Mouse (Mus musculus): ENCODE data around the gene Pde9a. TPM values are rescaled to one million over a fixed set of nuclear protein-coding genes. Genes with fewer than 3 reads are reported as not detected.

Gene Pde9a
- polyA plus RNA-seq, 1 experiment, result not detected

DNA sequence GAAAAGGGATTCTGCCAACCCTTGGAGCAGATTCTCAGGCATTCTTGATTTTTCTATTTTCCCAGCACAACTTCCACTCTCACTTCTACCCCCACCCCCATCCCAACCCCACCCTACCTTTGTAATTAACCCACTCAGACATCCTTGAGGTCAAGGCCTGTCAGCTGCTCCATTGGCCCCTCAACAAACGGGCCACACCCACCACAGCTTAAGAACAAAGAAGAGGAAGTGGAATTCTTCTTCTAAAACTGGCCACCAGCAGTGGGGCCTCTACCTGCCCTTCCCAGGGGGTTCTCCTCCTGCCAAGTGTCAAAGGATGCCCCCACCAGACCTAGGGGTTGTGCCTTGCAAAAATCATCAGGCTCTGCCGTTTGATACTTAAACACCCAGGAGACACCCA is 37.0 kb downstream of the Pde9a start:
- no peak overlapping the region for H3K4me3 ChIP-seq (replicated peaks)
- no peak for TF ChIP-seq TAL1 (IDR thresholded peaks at IDR 0.05; ENCODE audit: low read length)
- no peak for TF ChIP-seq GATA1 (IDR thresholded peaks at IDR 0.05; ENCODE audit: low read length)
- H3K27me3 ChIP-seq (ENCODE audit: control insufficient read depth), result no peaks in the 10 kb centered on the region
- H3K9me3 ChIP-seq (ENCODE audit: control insufficient read depth, low read length), result no peaks in the 10 kb centered on the region
- H3K36me3 ChIP-seq (ENCODE audit: control insufficient read depth), result no peaks in the 10 kb centered on the region
- H3K4me1 ChIP-seq (ENCODE audit: control insufficient read depth), result no peaks in the 10 kb centered on the region

DNA sequence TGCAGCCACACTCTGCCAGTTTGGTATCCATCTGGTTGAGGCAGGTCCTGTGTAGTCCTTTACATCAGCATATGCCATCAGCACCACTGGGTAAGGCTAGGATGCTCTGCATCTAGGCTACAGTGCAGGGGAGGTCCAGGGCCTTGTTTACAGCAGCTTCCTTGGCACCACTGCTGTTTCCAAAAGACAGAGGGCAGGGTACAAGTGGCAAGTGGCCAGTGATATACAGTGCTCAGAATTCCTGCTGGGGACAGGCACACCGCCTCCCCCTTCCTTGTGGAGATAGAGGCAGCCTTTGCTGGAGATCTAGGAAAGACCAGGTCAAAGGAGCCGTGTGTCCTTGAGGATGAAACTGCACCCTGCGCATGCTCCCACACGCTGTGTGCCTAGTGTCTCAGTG is 38.3 kb downstream of the Pde9a start:
- H3K27me3 ChIP-seq (ENCODE audit: control insufficient read depth), result no peaks in the 10 kb centered on the region

DNA sequence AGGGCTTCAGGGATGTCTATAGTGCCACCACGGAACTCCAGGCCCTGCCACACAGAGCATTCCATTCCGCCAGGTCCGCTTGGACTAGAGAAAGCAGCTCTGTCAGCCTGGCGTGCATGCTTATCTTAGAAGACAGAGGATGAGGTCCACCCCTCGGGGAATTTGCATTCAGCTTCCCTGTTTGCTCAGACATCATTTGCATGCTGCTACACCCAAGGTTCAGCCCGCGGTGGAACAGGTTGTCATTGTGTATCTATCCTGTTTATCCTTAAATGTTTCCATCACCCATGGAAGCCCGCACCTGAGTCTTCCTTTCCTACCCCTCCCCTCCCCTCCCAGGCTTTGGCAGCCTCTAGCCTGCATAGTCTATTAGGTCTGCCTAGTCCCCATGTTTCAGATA is 38.8 kb downstream of the Pde9a start:
- H3K27me3 ChIP-seq (ENCODE audit: control insufficient read depth), result no peaks in the 10 kb centered on the region
- H3K36me3 ChIP-seq (ENCODE audit: control insufficient read depth), result no peaks in the 10 kb centered on the region
- TF ChIP-seq TAL1 (IDR thresholded peaks at IDR 0.05; ENCODE audit: low read length) (no peak), GATA1 (IDR thresholded peaks at IDR 0.05; ENCODE audit: low read length) (no peak)
- no peaks in the 10 kb centered on the region for H3K4me1 ChIP-seq (ENCODE audit: control insufficient read depth)
- H3K4me3 ChIP-seq (replicated peaks), result no peak overlapping the region
- peaks cover 6% of the 10 kb centered on the region for H3K9me3 ChIP-seq (ENCODE audit: control insufficient read depth, low read length)

More for the DNA sequence above, 38.3 kb downstream of the Pde9a start:
- no peaks in the 10 kb centered on the region for H3K36me3 ChIP-seq (ENCODE audit: control insufficient read depth)
- H3K4me1 ChIP-seq (ENCODE audit: control insufficient read depth), result no peaks in the 10 kb centered on the region
- peaks cover 1% of the 10 kb centered on the region for H3K9me3 ChIP-seq (ENCODE audit: control insufficient read depth, low read length)
- no peak overlapping the region for H3K4me3 ChIP-seq (replicated peaks)
- no peak for TF ChIP-seq GATA1 (IDR thresholded peaks at IDR 0.05; ENCODE audit: low read length)
- no peak for TF ChIP-seq TAL1 (IDR thresholded peaks at IDR 0.05; ENCODE audit: low read length)

DNA sequence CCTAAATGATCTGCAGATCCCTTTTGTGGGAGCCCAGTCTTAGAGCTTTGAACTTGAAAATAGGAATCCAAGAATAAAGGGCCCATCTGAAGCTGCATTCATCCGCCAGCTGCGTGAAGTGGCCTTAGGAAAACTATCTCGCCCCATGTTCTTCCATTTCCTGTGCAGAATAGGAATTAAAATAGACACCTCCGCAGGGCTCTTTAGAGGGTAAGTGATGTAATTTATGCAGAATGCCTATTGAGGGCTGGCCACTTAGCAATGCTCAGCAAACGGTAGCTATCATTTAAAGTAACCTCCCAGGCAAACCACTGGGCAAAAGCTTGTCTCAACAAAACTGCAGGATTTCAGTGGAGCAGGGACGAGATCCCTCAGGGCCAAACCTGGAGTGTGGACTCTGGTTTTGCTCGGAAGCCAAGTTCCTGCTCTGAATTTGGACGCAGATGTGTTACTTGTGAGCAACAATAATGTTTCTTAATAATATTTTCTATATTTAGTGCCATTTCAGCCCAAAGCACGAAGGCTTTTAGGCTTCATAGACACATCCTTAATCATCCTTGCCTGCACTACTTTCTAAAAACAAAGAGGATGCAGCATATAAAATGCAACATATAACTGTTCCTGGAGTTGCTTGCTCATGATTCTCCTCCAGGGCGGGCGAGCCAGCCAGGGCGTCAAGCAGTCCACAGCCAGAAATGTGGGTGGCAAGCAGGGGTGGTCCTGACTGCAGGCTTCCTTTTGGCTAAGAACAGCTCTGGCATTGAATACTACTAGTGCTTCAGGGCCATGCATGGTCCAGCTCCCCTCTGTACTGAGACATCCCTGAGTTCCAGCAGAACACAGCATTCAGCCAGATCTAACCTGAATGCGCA is 40.1 kb downstream of the Pde9a start:
- no peaks in the 10 kb centered on the region for H3K36me3 ChIP-seq (ENCODE audit: control insufficient read depth)
- no peak for TF ChIP-seq GATA1 (IDR thresholded peaks at IDR 0.05; ENCODE audit: low read length)
- TF ChIP-seq TAL1 (IDR thresholded peaks at IDR 0.05; ENCODE audit: low read length), result no peak
- H3K4me1 ChIP-seq (ENCODE audit: control insufficient read depth), result no peaks in the 10 kb centered on the region

DNA sequence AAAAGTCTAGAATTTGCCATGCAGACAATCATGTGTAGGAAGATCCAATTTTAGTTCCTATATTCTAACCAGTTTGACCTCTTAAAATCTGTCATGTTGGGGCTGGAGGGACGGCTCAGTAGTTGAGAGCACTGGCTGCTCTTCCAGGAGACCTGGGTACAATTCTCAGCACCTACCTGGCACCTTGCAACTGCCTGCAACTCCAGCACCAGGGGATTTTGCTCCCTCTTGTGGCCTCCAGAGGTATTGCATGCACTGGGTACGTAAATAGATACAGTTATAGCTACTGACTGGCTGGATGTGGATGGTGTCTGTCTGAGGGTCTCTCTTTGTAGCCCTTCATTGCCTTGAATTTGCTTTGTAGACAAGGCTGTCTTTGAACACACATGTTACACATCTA is 43.4 kb downstream of the Pde9a start:
- Histone ChIP-seq H3K4me1 (ENCODE audit: control insufficient read depth) (no peaks in the 10 kb centered on the region), H3K27me3 (ENCODE audit: control insufficient read depth) (peaks cover 6% of the 10 kb centered on the region), H3K4me3 (replicated peaks) (no peak overlapping the region), H3K36me3 (ENCODE audit: control insufficient read depth) (no peaks in the 10 kb centered on the region), H3K9me3 (ENCODE audit: control insufficient read depth, low read length) (peaks cover 21% of the 10 kb centered on the region)
- TF ChIP-seq TAL1 (IDR thresholded peaks at IDR 0.05; ENCODE audit: low read length) (no peak), GATA1 (IDR thresholded peaks at IDR 0.05; ENCODE audit: low read length) (no peak)

More for the DNA sequence above, 40.1 kb downstream of the Pde9a start:
- Histone ChIP-seq H3K27me3 (ENCODE audit: control insufficient read depth) (no peaks in the 10 kb centered on the region; the same call in 1 of the 2 replicates), H3K9me3 (ENCODE audit: control insufficient read depth, low read length) (peaks cover 14% of the 10 kb centered on the region), H3K4me3 (replicated peaks) (no peak overlapping the region)

DNA sequence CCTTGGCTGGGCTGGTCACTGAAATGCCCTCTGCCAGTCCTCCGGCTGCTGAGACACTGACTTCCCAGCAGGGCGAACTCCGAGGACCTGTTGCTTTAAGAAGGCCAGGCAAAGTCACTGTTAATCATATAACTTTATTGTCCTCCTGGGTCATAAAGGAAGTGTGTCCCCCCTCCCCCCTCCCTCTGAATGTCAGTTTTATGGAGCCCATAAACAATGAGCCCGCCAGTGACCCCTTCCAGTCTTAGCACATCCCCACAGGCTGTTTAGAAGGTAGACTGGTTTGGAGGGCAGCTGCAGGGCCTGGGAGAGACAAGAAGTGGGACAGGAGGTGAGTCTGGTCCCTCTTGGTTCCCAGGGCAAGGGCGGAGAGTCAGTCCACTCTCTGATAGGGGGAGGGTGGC is 46.9 kb downstream of the Pde9a start:
- TF ChIP-seq GATA1 (IDR thresholded peaks at IDR 0.05; ENCODE audit: low read length) (no peak), TAL1 (IDR thresholded peaks at IDR 0.05; ENCODE audit: low read length) (no peak)
- Histone ChIP-seq H3K9me3 (ENCODE audit: control insufficient read depth, low read length) (peaks cover 21% of the 10 kb centered on the region), H3K36me3 (ENCODE audit: control insufficient read depth) (no peaks in the 10 kb centered on the region), H3K4me3 (replicated peaks) (no peak overlapping the region), H3K4me1 (ENCODE audit: control insufficient read depth) (no peaks in the 10 kb centered on the region), H3K27me3 (ENCODE audit: control insufficient read depth) (peaks cover 12% of the 10 kb centered on the region)

DNA sequence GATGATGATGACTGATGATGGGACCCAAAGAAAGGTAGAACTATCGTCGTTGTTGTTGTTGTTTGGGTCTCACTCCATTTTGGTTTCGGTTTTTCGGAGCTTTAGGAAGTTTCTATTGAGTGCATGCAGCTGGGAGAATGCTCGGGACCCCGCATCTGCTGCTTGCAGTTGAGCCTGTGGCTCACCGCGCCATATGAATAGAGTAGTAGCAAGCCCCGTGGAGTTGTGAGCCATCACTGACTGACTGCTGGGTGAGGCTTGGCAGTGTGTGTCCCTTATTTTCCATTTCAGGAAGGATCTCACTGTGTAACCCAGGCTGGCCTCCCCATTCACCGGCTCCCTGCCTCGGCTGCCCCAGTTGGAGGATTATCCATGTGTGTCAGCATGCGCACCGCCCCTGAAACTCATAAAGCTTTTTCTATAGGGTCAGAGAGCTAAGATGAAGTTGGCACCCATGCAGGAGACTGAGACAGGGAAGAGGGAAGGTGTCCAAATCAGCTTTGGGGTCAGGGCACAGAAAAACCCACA is 47.5 kb downstream of the Pde9a start:
- peaks cover 21% of the 10 kb centered on the region for H3K9me3 ChIP-seq (ENCODE audit: control insufficient read depth, low read length)
- H3K4me3 ChIP-seq (replicated peaks), result no peak overlapping the region
- no peaks in the 10 kb centered on the region for H3K36me3 ChIP-seq (ENCODE audit: control insufficient read depth)
- H3K4me1 ChIP-seq (ENCODE audit: control insufficient read depth), result no peaks in the 10 kb centered on the region
- no peak for TF ChIP-seq TAL1 (IDR thresholded peaks at IDR 0.05; ENCODE audit: low read length)
- no peak for TF ChIP-seq GATA1 (IDR thresholded peaks at IDR 0.05; ENCODE audit: low read length)
- peaks cover 12% of the 10 kb centered on the region for H3K27me3 ChIP-seq (ENCODE audit: control insufficient read depth)

DNA sequence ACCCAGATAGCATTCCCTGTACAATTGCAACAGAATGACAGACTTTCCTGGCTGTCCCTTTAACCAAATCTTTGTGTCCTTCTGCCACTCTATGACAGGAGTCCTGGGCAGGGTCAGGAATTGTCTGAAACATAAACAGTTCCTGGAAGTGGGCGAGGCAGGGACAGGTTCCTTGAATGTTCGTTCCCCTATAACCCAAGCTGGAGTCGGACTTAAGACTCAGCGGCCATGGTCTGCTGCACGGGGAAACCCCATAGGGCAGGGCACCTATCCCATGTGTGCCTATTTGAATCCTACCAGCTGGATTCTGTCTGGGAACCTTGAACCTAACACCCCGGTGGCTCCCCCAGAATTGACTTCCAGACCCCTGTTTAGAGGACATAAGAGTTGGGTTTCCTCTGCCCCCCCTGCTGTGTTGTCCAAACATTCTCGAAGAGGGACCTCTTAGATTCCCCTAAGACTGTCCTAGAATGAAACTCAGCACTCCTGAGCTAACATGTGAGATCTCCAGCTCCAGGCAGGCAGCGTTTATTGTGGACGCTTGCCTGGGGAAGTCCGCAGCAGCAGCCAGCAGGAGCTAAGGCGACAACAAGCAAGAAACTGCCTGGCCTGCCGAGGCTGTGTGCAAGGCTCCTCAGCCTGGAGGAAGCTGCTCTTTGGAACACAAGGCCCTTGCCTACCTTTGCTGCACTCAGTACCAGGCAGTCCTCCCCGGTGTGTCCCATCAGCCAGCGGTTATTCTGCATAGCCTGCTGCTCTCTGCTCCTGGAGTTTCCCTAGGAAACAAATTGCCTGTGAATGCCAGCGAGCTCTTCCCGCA is 48.2 kb downstream of the Pde9a start:
- H3K36me3 ChIP-seq (ENCODE audit: control insufficient read depth), result no peaks in the 10 kb centered on the region
- H3K27me3 ChIP-seq (ENCODE audit: control insufficient read depth), result peaks cover 12% of the 10 kb centered on the region
- H3K4me3 ChIP-seq (replicated peaks), result no peak overlapping the region
- H3K4me1 ChIP-seq (ENCODE audit: control insufficient read depth), result no peaks in the 10 kb centered on the region
- TF ChIP-seq TAL1 (IDR thresholded peaks at IDR 0.05; ENCODE audit: low read length) (no peak), GATA1 (IDR thresholded peaks at IDR 0.05; ENCODE audit: low read length) (no peak)
- H3K9me3 ChIP-seq (ENCODE audit: control insufficient read depth, low read length), result peaks cover 21% of the 10 kb centered on the region

DNA sequence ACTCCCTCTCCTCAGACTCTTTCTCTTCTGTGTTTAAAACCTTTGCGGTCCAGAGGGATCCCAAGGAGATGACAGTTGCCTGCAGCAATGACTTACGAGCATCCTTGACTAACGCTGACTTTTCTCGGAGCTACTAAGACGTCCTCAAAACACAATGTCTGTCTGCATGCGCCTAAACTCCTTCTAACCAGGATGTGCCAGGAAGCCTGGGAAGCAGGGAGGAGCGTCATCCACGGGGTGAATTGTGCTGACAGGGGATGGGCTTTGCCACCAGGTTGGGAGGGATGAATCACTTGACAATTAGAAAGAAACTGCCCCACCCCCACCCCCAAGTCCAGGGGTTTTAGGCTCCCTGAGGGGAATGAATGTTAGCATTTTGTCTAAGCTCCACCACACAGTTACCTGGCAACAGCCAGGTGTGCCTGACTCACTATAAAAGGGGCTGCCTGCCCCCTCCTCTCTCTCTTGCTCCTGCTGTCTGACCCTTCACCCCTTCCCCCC is 48.9 kb downstream of the Pde9a start:
- no peak for TF ChIP-seq GATA1 (IDR thresholded peaks at IDR 0.05; ENCODE audit: low read length)
- no peak for TF ChIP-seq TAL1 (IDR thresholded peaks at IDR 0.05; ENCODE audit: low read length)
- Histone ChIP-seq H3K4me1 (ENCODE audit: control insufficient read depth) (no peaks in the 10 kb centered on the region), H3K27me3 (ENCODE audit: control insufficient read depth) (peaks cover 12% of the 10 kb centered on the region), H3K36me3 (ENCODE audit: control insufficient read depth) (no peaks in the 10 kb centered on the region), H3K9me3 (ENCODE audit: control insufficient read depth, low read length) (peaks cover 14% of the 10 kb centered on the region), H3K4me3 (replicated peaks) (no peak overlapping the region)

All from erythroblast, embryonic 14.5 days (primary cell).